Mouse (Mus musculus) testis, adult 2 months (tissue): ENCODE measurements around the gene Msl1.

ENCODE experiments used
- CTCF ChIP-seq: fragments of 200-500 bp; IDR thresholded peaks from 2 replicates; pipeline ENCODE4 v1.5.1; 2012; ENCODE audit warnings: low read depth, mild to moderate bottlenecking, inconsistent platforms, low read length, moderate library complexity; ENCODE audit not compliant: control insufficient read depth, insufficient read depth, insufficient replicate concordance
- POLR2A ChIP-seq: fragments of 200-500 bp; IDR thresholded peaks from 2 replicates; pipeline ENCODE4 v1.6.1; 2012; ENCODE audit warnings: low read depth, mild to moderate bottlenecking, inconsistent platforms, low read length, moderate library complexity; ENCODE audit not compliant: control insufficient read depth

DNA sequence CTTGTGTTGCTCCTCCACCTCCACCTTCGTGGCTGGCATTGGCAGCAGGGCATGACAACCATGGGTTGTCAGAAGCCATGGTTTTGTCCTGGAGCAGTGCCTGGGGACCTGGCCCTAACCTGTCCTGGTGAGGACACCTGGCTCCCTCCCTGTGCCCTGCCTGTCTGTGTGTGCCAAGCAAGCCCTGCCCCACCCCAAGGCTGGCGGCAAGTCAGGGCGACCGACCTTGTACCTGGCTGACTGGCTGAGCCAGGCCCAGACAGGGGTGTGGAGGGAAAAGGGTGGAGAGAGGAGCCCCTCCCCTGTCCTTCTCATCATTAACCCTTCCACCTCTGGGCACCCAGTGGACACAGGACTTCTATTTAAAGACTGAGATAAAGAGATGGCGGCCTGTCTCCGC lies 44.1 kb downstream of the Msl1 start:
- TF ChIP-seq CTCF (no peak), POLR2A (no peak)
